Mouse (Mus musculus): ENCODE measurements around the gene Dhtkd1.
A peak's percentile ranks its signal among the peaks of the same experiment; 100 is the strongest.

The Dhtkd1 gene

DNA sequence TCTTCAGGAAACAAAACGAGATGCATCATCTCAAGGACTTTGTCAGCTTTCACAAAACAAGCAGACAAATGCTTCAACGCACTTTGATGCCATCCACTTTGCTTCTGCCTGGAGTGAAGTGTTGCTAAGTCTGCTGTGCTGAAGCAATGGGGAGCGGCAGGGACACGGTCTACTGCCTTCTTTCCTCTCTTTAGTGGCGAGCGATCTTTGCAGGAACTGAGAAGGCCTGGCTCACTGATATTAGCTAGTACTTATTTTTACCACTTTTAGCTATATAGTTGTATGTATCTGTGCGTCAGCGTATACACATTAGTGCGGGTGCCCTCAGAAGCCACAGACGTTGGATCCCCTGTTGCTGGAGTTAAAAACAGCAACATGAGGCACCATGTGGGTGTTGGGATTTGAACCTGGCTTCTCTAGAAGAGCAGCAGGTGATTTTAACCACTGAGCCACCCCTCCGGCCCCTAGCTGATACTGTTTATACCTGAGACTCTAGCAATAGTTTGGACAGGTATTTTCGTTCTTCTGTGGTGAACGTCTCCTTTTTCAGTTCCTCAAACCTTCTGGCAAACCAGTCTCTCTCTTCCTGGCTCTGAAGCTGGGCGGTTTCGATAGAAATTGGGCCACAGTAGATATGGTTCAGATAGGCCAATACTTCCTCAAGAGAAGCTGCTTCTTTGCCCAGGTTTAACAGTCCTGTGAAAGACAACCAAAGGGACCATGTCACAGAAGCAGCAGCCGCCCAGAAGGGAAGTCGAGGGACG lies 12.1 kb downstream of the Dhtkd1 start:
- no peak for DNase-seq

DNA sequence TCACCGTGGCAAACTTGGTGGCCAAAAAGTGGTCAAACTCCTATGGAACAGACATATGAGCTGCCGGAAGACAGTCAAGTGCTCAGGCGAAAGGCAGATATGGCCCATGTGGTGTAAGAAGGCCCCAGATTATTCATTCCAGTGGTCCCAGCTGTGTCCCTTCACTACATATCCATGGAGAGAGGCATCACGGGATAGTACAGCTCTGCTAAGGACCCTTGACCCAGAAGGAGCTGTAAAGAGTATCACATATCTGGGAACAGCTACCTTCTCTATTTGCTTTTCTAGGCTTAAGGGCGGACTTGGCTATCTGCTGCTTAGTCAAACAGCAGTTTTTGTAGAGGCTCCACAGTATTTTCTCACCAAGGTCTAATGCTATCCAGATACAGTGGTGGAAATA lies 12.8 kb downstream of the Dhtkd1 start:
- no peak for DNase-seq

DNA sequence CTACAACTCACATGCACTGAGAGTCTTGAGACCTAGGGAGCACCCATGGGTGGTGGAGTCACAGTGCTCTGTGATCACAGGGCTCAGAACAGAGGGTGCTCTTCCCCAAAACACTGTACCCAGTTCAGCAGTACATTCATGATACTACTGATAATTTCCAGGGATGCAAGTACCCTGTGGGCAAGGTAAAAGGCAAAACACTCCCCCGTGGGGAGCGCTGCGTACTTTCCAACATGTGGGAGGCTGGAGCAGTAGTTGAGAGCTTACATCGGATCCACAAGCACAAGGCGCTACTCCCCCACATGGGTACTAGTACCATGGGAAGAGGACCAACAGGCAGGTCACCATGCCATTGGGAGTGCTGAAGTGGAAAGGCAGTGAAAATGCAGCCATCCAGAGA lies 15.1 kb downstream of the Dhtkd1 start:
- DNase-seq, result no peak

DNA sequence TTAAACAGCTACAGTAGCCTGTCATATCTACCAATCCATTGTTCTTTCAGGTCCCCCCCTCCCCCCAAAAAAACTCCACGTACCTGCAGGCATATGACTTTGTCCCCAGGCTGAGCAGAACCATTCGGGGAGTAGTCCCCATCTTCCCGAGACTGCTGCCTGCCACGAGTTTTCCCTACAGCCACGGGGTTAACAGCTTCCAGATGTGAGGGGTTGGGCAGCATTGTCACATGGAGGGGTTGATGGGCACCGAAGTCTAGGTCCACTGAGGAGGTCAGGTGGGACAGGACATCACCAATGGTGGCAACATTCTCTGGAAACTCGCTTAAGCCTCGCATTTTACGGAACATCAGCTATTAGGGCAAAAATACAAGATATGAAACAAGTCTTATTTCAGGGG lies 18.8 kb downstream of the Dhtkd1 start:
- DNase-seq, result no peak

DNA sequence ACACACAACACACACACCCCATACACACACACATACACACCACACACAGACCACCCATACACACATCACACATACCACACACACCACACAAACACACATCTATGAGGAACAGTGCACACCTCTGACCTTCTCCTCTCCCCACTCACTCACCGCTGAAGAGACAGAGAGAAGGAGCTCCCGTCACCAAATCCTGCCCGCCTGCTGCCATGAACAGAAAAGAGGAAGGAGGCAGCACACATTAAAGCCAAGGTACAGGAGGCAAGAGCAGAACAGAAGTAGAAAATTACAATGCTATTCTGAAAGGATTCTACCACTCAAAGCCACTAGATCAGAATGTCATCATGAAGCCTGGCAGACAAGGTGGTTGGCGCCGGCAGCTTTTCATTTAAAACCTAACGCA lies 19.8 kb downstream of the Dhtkd1 start:
- no peak for DNase-seq

DNA sequence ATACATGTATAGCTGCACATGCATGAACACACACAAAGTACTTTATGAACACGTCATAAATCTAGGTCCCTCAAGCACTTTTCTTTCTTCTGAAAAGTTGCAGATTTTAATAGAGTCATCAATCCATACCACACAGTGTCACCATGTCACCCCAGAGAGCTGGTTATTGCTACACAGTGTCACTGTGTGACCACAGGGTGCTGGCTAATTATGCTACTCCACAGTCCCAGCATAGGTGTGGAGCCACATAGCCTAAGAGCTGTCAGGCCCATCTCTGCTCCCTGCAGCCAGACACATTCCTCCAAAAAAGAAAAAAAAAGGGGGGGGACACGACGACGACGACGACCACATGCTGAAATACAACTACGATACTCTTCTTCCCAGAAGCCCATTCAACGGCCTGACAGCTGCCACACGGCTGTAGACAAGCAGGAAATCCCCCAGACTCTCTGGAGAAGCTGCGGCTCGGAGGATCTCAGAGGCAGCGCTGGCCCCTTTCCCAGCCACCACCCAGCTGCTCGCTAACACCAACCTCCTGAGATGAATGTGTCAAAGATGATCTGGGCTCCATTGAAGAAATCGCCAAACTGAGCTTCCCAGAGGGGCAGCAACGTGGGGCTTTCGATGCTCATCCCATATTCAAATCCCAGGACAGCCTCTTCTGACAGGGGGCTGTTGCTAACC lies 31.2 kb downstream of the Dhtkd1 start:
- no peak for DNase-seq

DNA sequence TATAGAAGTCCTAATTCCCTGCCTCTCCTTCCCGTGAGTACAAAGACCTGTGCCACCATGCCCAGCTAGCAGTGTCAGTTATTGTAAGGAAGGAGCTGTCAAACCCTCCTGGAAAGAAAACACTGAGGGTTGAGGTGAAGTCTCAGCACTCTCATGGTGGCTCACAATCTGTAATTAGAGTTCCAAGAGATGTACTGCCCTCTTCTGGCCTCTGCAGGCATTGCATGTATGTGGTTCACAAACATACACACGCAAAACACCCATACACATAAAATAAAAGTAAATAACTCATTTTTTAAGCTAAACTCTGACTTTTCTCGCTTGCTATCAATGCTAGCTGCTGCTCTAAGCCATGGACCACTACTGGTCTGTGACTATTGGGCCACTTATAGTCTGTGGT lies 36.0 kb downstream of the Dhtkd1 start:
- DNase-seq, result peak; percentile 19 to 57

DNA sequence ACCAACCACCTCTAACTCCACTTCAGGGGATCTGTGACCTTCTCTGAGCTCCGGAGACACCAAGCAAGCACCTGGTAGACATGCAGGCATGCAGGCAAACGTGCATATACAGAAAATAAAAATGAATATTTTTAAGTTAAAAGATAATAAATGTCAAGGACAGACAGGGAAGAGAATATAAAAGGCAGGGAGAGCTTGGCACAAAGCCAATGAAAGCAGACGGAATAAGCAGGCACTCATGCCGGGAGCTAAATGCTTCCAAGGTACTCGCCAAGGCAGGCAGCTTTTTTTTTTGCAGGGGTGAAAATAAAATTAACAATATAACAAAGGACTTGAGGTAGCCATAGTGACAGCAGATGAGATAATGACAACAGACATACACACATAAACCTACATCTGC lies 36.5 kb downstream of the Dhtkd1 start:
- peak; percentile 47 to 69 for DNase-seq

DNA sequence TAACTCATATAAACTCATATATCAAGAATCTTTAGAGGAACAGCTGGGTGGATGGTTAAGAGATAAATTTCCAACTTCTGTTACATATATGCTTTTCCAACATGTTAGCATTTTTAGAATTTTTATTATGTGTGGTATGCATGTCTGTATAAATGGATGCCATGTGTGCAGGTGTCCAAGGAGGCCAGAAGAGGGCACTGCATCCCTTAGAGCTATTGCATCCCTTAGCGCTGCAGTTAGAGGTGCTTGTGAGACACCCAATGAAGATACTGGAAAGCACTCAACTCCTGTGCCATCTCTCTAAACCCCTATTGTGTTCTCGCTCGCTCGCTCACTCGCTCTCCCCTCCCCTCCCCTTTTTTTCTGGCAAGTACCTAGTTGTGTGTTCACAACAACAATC lies 42.4 kb downstream of the Dhtkd1 start:
- DNase-seq, result peak in 1 of 2 experiments; percentile 54

DNA sequence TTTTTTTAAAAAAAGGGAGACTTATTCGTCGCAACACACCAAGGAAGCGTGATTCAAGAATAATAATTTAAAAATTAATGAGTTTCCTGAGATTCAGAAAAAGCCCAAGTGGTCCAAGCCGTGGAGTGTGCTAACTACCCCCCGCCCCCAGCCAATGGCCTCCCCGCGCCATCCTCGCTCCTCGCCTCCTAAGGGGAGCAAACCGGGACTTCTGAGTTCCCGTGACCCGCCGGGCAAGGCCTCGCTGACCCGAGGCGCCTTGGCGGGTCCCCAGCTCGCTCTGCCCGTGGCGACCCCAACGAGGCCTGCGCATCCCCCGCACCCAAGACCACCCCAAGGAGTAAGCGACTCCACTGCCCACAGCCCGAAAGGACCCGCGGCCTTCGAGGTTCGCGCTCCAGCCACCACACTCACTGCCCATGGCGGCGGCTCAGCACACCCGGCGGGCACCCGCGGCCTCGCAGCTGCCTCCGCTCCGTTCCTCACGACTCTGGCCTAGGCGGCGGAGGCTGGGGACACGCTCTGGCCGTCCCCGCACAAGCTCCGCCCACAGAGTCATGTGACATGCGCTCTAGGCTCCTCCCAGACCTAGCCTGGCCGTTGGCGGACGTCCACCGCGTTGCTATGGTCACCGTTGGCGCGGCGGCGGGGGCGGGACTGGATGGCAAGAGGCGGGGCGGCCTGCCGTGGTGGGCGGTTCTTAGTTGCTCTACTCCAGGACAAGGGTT lies 47.6 kb downstream of the Dhtkd1 start, which contains the start of gene Sec61a2:
Gene Sec61a2, minus strand, starts transcription at position 590 of the 728 bp plus-strand sequence.
- peak; percentile 99 to 100 for DNase-seq

DNA sequence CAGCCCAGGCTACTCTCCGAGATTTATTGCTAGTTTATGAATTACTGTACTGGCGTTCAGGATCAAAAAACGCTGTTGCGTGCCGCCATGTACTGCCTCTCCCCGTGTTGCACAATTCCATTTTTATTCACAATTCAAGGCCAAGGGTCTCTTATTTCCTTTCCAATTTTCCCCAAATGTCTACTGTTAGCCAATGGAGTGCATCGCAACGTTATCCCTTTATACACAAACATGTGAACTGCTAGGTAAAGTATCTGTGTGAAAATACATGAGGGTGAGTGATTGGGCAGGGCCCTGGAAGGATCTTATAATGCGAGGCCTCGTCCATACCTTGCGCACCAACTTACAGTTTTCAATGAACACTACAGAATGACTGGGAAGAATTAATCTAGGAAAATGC lies 48.3 kb downstream of the Dhtkd1 start:
- peak in 1 of 2 experiments; percentile 12 for DNase-seq

DNA sequence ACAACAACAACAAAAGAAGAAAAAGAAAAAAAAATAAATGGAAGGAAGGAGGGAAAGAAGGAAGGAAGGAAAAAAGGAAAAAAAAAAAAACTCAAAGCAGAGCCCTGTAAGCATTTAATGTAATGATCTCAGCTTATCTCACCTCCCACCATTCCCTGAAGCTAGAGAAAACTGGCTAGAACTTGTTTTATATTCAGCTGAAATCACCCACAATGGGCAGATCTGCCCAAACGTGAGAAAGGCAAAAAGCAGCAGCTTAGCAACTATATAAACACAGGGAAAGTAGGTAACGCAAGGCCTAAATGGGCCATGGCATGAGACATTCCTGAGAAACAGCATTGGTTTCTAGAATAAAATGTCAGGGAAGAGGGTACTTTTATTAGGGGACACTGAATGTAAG lies 53.2 kb downstream of the Dhtkd1 start:
- no peak for DNase-seq

DNA sequence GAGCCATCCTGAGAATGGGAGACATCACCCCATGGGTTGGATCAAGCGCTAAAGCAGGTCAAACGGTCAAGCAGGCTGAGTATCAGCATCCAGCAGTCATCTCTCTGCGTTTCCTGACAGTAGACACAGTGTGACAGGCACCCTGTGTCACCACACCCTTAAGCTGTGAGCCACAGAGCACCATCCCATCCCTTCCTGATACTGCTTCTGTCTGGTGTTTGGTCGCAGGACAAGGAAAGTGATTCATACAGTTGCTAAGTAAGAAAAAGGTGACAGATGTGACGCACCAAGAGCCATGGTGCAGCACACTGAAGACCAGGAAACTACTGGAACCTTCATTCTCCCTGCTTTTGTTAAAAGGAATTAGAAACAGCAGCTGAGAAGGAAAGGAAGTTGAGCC lies 53.7 kb downstream of the Dhtkd1 start:
- no peak for DNase-seq

DNA sequence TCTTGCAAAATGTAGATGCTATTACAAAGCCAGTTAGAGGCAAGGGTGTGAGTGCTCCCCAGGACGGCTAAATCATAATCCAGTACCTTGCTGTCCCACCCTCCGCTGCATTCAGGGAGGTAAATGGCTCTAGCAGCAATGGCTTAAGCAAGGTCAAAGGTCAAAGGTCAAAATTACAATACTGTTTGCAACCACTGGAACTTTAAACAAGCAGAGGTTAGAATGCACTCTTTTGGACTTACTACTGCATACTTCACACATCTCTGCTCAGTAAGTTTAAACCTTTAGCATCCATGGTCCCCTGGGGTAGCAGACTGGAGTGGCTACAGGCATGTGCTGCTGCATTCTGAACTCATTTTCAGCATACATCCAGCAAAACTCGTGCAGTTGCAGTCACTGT lies 65.1 kb downstream of the Dhtkd1 start:
- DNase-seq, result no peak

DNA sequence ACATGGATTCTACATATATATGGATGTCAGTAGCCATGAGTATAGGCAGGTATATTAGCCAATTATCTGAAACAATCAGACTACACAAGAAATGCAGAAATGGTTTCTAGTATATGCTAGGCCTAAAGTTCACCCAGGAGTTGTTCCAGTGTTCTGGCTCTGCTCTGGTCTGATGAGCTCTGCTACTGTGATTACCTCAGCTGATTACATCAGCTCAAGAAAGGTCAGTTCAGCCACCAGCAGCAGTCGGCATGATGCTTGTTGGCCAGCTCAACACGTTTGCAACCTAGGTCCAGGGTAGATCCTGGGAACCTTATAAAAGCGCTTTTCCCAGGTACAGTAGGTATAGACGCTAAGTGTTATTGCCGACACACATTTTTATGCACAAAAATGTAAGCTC lies 72.8 kb downstream of the Dhtkd1 start:
- no peak for DNase-seq

DNA sequence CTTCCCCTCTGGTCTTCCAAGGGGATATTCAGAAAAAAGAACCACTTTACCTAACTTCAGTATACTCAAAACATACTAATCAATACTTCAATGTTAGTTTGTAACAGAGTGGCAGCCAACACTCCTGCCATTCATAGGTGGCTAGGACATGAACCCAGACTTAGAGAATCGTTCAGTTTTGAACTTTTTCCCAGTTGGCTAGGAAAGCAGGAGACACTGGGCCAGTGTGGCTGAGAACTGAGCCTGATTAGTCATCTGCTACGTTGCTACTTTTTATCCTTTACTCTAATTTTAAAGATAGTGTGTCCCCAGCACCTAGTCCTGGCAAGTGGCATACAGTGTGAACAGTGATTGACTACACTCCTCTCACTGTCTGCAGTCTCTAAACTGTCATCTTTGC lies 74.9 kb downstream of the Dhtkd1 start:
- no peak for DNase-seq

DNA sequence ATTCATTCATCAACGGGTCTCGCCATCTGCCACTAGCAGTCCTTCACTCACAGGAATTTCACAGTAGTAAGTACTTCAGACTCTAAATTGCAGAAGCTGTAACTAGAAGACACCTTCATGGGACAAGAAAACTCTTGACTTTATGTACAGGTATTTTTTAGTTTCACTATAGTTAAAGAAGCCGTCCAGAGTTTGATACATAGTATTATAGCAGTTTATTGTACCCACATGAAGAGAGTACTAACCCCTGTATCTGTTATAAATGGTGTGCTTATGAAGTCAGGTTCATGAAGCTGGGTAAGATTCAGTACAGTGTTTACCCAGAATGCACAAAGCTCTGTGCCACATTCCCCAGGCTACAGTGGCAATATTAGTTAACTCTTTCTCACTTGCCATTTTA lies 79.8 kb downstream of the Dhtkd1 start, which contains the start of gene Gm13199:
Gene Gm13199, minus strand, starts transcription at position 101 of the 400 bp plus-strand sequence.
- DNase-seq, result no peak

DNA sequence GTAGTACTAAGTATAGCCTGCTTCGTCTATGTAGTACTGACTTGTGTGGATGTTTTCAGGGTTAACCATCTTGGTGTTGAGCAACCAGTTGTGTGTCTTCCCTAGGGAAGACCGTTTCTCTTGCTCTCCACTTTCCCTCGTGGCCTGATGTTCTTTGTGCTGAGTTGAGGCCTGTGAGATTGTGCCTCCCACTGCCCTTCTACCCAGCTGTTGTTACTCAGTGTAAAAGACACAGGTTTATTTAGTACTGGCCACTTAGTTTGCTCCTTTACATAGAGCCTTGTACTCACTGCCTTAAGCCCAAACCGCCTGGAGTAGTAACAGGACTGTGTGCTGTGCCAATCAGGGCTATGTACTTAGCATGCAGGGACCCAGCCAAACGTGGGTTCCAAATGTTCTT lies 90.7 kb downstream of the Dhtkd1 start:
- DNase-seq, result no peak

DNA sequence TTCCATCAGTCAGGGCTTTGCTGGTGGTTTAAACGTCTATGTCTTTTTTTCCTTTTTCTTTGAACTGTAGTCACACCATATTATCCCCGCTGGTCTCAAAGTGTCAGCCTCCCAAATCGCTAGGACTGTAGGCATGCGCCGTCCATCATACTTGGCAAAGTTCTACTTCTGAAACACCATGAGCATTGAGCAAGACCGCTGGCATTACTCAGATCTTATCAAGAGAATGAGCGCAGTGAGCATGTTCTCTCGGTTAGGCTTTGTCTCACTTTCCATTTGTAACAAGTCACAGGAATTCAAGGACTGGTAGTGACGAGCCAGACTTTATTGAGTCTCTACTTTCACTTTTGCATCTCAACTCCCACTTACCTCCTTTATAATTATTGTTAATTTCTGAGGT lies 91.5 kb downstream of the Dhtkd1 start:
- no peak for DNase-seq
